In genomic region chr7:92150768-92151167, GRCm38 (mm10) we compare ENCODE assay signal across 26 mouse cellular contexts.
"Had no signal": no experiment of that assay in that cellular context is flagged by ENCODE, and none has a peak within 500 bp of the region (broad histone marks: within the 10 kb centered on the region; RNA-seq: fewer than 3 reads in every experiment).

No protein-coding gene starts in this region.

- H3K27ac ChIP-seq: heart, embryonic 13.5 days; heart, embryonic 15.5 days; hindbrain, embryonic 10.5 days; hindbrain, embryonic 12.5 days; hindbrain, embryonic 15.5 days; hindbrain, postnatal 0 days; kidney, embryonic 15.5 days; kidney, postnatal 0 days; left cerebral cortex, adult 2 months; limb, embryonic 13.5 days; limb, embryonic 15.5 days; liver, embryonic 12.5 days; liver, embryonic 14.5 days had no signal

- DNase-seq: gastrocnemius, postnatal 14 days; gastrocnemius, postnatal 36 days; heart, adult 18-20 months; heart, postnatal 14 days; heart, postnatal 36 days; kidney, adult 11 months; kidney, adult 2 months; kidney, adult 9 months; kidney, postnatal 14 days; kidney, postnatal 36 days; layer of hippocampus, adult 9-11 months; layer of hippocampus, postnatal 36 days had no signal

- ATAC-seq: hindbrain, postnatal 0 days; intestine, embryonic 16.5 days; liver, embryonic 12.5 days had no signal

- H3K4me1 ChIP-seq: heart, embryonic 13.5 days; heart, embryonic 15.5 days; hindbrain, embryonic 10.5 days; hindbrain, embryonic 12.5 days; hindbrain, embryonic 15.5 days; kidney, embryonic 15.5 days; limb, embryonic 13.5 days; limb, embryonic 15.5 days; liver, embryonic 12.5 days had no signal

- H3K27me3 ChIP-seq: heart, embryonic 13.5 days; heart, embryonic 15.5 days; hindbrain, embryonic 12.5 days; hindbrain, embryonic 15.5 days; kidney, embryonic 15.5 days; limb, embryonic 13.5 days; limb, embryonic 15.5 days; liver, embryonic 12.5 days had no signal

- H3K36me3 ChIP-seq: heart, embryonic 13.5 days; heart, embryonic 15.5 days; hindbrain, embryonic 10.5 days; hindbrain, embryonic 12.5 days; hindbrain, embryonic 15.5 days; kidney, embryonic 15.5 days; limb, embryonic 13.5 days; limb, embryonic 15.5 days; liver, embryonic 12.5 days had no signal

- H3K4me3 ChIP-seq: heart, embryonic 13.5 days; heart, embryonic 15.5 days; hindbrain, embryonic 10.5 days; hindbrain, embryonic 12.5 days; hindbrain, embryonic 15.5 days; kidney, embryonic 15.5 days; left cerebral cortex, adult 2 months; limb, embryonic 13.5 days; limb, embryonic 15.5 days; liver, embryonic 12.5 days had no signal

- H3K9me3 ChIP-seq: heart, embryonic 13.5 days; heart, embryonic 15.5 days; hindbrain, embryonic 10.5 days; hindbrain, embryonic 12.5 days; hindbrain, embryonic 15.5 days; kidney, embryonic 15.5 days; limb, embryonic 13.5 days; limb, embryonic 15.5 days; liver, embryonic 12.5 days had no signal
